7 mouse cellular contexts compared by ENCODE assay signal in the genomic region with DNA sequence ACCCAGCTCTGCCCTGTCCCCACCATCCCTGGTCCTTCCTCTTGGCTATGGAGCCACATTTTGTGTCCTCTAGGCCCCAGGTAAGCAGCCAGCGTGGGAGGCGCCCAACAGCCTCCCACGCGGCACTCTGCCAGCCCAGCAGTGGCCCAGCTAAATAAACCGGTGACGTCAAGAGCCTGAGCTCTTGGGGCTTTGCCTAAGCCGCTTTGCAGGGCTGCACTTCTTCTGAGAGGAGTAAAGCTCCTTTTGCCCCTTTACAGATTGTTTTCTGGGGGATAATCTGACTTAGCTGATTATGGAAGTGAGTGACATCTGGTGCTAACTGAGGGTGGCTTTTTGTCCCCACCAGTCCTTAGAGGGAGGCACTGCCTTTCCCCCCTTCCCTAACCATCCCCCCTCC. TPM values are rescaled to one million over a fixed set of nuclear protein-coding genes. Genes with fewer than 3 reads are reported as not detected.
A peak's percentile ranks its signal among the peaks of the same experiment; 100 is the strongest.
DNase-seq lines count a peak whose midpoint lies in the region; ATAC-seq and TF ChIP-seq lines count a peak whose summit lies in the region.

No protein-coding gene starts in this region.

- peaks cover 7% of the 10 kb centered on the region; the same call in 1 of the 2 replicates for H3K4me1 ChIP-seq in liver, postnatal 0 days (ENCODE audit: insufficient read depth)
- H3K4me1 ChIP-seq in liver, embryonic 12.5 days: peaks cover 32% of the 10 kb centered on the region
- peaks cover 39% of the 10 kb centered on the region for H3K4me1 ChIP-seq in stomach, embryonic 14.5 days (ENCODE audit: control insufficient read depth, insufficient read depth, low read length)

- no peak for TF ChIP-seq CTCF in liver, postnatal 0 days (IDR thresholded peaks at IDR 0.05; ENCODE audit: low read depth)

- intact Hi-C loops in gastrocnemius, postnatal 14 days (cut with DNase I; ENCODE audit: low total_unique reads): no loop called here

- no peak overlapping the region for H3K27ac ChIP-seq in liver, postnatal 0 days (ENCODE audit: low read depth)
- no peak overlapping the region for H3K27ac ChIP-seq in liver, embryonic 12.5 days
- H3K27ac ChIP-seq in stomach, embryonic 14.5 days (ENCODE audit: low read length): peak overlapping the region; percentile 39; the same call in 1 of the 2 replicates

- H3K36me3 ChIP-seq in liver, postnatal 0 days (replicated peaks; ENCODE audit: insufficient read depth, low read length): no peaks in the 10 kb centered on the region
- no peaks in the 10 kb centered on the region for H3K36me3 ChIP-seq in liver, embryonic 12.5 days
- no peaks in the 10 kb centered on the region for H3K36me3 ChIP-seq in stomach, embryonic 14.5 days (ENCODE audit: control insufficient read depth, insufficient read depth, low read length)

- peak; percentile 44; the same call in 1 of the 2 replicates for ATAC-seq in liver, postnatal 0 days
- ATAC-seq in liver, embryonic 12.5 days: no peak
- no peak for ATAC-seq in stomach, embryonic 14.5 days (ENCODE audit: insufficient number of reproducible peaks, insufficient read depth, low FRiP score, low read depth)

- H3K27me3 ChIP-seq in liver, postnatal 0 days (ENCODE audit: insufficient read depth, low read length): no peaks in the 10 kb centered on the region
- peaks cover 20% of the 10 kb centered on the region; the same call in 1 of the 2 replicates for H3K27me3 ChIP-seq in liver, embryonic 12.5 days (replicated peaks)
- no peaks in the 10 kb centered on the region for H3K27me3 ChIP-seq in stomach, embryonic 14.5 days (ENCODE audit: control insufficient read depth, insufficient read depth, low read length)

- H3K4me3 ChIP-seq in liver, postnatal 0 days (ENCODE audit: low read depth, low read length): no peak overlapping the region
- H3K4me3 ChIP-seq in liver, embryonic 12.5 days: no peak overlapping the region
- no peak overlapping the region for H3K4me3 ChIP-seq in stomach, embryonic 14.5 days (ENCODE audit: low read depth, low read length)

- H3K9me3 ChIP-seq in liver, postnatal 0 days (ENCODE audit: low read length): no peaks in the 10 kb centered on the region
- H3K9me3 ChIP-seq in liver, embryonic 12.5 days (replicated peaks): no peaks in the 10 kb centered on the region
- no peaks in the 10 kb centered on the region for H3K9me3 ChIP-seq in stomach, embryonic 14.5 days (ENCODE audit: control insufficient read depth, low read depth, low read length)

- WGBS in liver, postnatal 0 days (ENCODE audit: insufficient replicate concordance): 46% methylated on average over 7 of the region's 7 CpGs
- WGBS in liver, embryonic 12.5 days (ENCODE audit: insufficient replicate concordance): 32% methylated on average over 7 of the region's 7 CpGs
- 11% methylated on average over 7 of the region's 7 CpGs for WGBS in stomach, embryonic 14.5 days

- no peak overlapping the region for H3K9ac ChIP-seq in liver, postnatal 0 days (replicated peaks)
- H3K9ac ChIP-seq in liver, embryonic 12.5 days: no peak overlapping the region
- no peak overlapping the region for H3K9ac ChIP-seq in stomach, embryonic 14.5 days (replicated peaks; ENCODE audit: low read depth, low read length)

- DNase-seq in liver, postnatal 0 days: peak; percentile 46
- DNase-seq in cerebellum, postnatal 25 days: peak; percentile 42 to 72
- DNase-seq in gastrocnemius, postnatal 14 days: peak; percentile 58
- DNase-seq in lung, postnatal 10 days: peak; percentile 68
- no peak for DNase-seq in ovary, adult 18-20 months (ENCODE audit: low spot score)

- H3K4me2 ChIP-seq in liver, postnatal 0 days (ENCODE audit: low read depth, low read length): no peak overlapping the region
- no peak overlapping the region for H3K4me2 ChIP-seq in liver, embryonic 12.5 days
- H3K4me2 ChIP-seq in stomach, embryonic 14.5 days (replicated peaks; ENCODE audit: low read depth, low read length): no peak overlapping the region

- TF ChIP-seq EP300 in liver, postnatal 0 days (IDR thresholded peaks at IDR 0.05; ENCODE audit: low read depth): no peak

RNA-seq across cellular contexts. Expression of gene Parvg, which starts 22.8 kb away (rescaled TPM):
- 11.9 and 13.4 TPM in 2 replicates for polyA plus RNA-seq in liver, postnatal 0 days (2015; fragmentation: Nextera tagmentation; extraction: Ambion mirVana)
- polyA plus RNA-seq in liver, embryonic 12.5 days (2016; fragmentation: Nextera tagmentation; extraction: Ambion mirVana): 9.7 and 10.0 TPM in 2 replicates
- total RNA-seq in gastrocnemius, postnatal 14 days (2021): 1 to 10 TPM; 1.2 to 1.5 TPM
- 2.0 and 2.4 TPM in 2 replicates for polyA plus RNA-seq in stomach, embryonic 14.5 days (2014; fragmentation: Nextera tagmentation; extraction: Ambion mirVana)
